Mouse (Mus musculus) embryonic facial prominence, embryonic 13.5 days (tissue): ENCODE measurements at regions not wholly inside any gene's neighbourhood (a gene's known extent, or its start where the extent isn't known, plus 50 kb on each side); places are given as distances from the start of the nearest gene placed in this dataset.

ENCODE experiments used
- ATAC-seq: fragments of 200-750 bp; cut with Nextera tagmentation; 2 replicates; pipeline ENCODE4 v1.8.0; 2017; ENCODE audit warnings: low read depth; ENCODE audit not compliant: insufficient number of reproducible peaks, insufficient read depth, low FRiP score, low TSS enrichment
- H3K27ac ChIP-seq: fragments of 300-500 bp; sonication (generic); 2 replicates; pipeline ENCODE4 v1.5.1; 2015; ENCODE audit warnings: moderate library complexity, mild to moderate bottlenecking, inconsistent platforms
- H3K27me3 ChIP-seq: fragments of 300-500 bp; sonication (generic); 2 replicates; pipeline ENCODE4 v1.6.1; 2015; ENCODE audit warnings: mild to moderate bottlenecking, inconsistent platforms
- H3K36me3 ChIP-seq: fragments of 300-500 bp; sonication (generic); 2 replicates; pipeline ENCODE4 v1.6.1; 2015; ENCODE audit warnings: mild to moderate bottlenecking, inconsistent platforms
- H3K4me1 ChIP-seq: fragments of 300-500 bp; sonication (generic); 2 replicates; pipeline ENCODE4 v1.6.1; 2015; ENCODE audit warnings: inconsistent platforms
- H3K4me2 ChIP-seq: fragments of 300-500 bp; sonication (generic); 2 replicates; pipeline ENCODE4 v1.6.1; 2015; ENCODE audit warnings: moderate library complexity, mild to moderate bottlenecking, inconsistent platforms
- H3K4me3 ChIP-seq: fragments of 300-500 bp; sonication (generic); 2 replicates; pipeline ENCODE4 v1.5.1; 2015; ENCODE audit warnings: mild to moderate bottlenecking, inconsistent platforms
- H3K9ac ChIP-seq: fragments of 300-500 bp; sonication (generic); 2 replicates; pipeline ENCODE4 v1.6.1; 2015; ENCODE audit warnings: mild to moderate bottlenecking, inconsistent platforms
- H3K9me3 ChIP-seq: fragments of 300-500 bp; sonication (generic); 2 replicates; pipeline ENCODE4 v1.6.1; 2016; ENCODE audit warnings: inconsistent platforms
- WGBS: fragments of 180-500 bp; shearing (Covaris S2); methylation state at CpG from one replicate; pipeline ENCODE4 v1.1.7; 2015; ENCODE audit warnings: mixed read lengths; 5-methylcytosine and 5-hydroxymethylcytosine counted together

DNA sequence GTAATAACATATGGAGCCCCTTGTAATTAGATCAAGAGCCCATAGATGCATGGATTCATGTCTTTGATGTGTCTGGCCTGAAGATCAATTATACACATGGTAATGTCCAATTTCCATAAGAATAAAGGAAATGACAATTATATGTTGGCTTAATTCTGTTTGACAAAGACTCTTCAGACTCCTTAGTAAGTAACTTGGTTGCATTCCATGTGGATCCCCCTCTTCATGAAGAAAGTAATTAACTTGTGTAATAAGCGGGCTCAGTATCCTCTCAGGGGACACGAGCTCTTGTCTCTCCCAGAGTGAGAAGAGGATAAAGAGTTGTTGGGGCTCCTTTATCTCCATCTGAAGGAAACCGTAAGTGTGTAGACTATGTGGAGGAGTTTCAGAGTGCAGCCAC lies 284.3 kb downstream of the Efnb2 start:
- ATAC-seq: no peak
- Histone ChIP-seq H3K4me1 (no peaks in the 10 kb centered on the region), H3K9me3 (no peaks in the 10 kb centered on the region), H3K36me3 (no peaks in the 10 kb centered on the region), H3K4me2 (no peak overlapping the region), H3K9ac (no peak overlapping the region), H3K27me3 (no peaks in the 10 kb centered on the region), H3K27ac (no peak overlapping the region), H3K4me3 (no peak overlapping the region)
- 67% methylated on average over 3 of the region's 3 CpGs for WGBS

DNA sequence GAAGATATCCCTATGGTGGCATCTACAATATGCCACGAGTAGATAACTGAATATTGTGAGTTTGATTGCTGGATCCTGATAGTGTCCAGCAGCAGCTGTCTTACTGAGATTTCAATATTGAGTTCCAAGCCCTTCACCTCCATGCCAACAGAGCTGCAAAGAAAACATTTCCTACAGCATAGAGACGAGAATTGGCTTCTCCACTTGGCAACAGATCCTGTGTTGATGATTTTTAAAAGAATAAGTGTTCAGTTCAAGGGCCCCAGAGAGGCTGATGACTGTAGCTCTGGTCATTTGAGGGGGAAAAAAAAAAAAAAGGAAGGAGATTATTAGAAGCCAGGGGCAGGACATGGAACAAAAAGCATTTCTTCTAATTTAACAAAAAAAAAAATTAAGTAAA lies 284.7 kb downstream of the Efnb2 start:
- Histone ChIP-seq H3K9ac (no peak overlapping the region), H3K27ac (no peak overlapping the region), H3K4me2 (no peak overlapping the region), H3K4me3 (no peak overlapping the region), H3K27me3 (no peaks in the 10 kb centered on the region), H3K36me3 (no peaks in the 10 kb centered on the region), H3K4me1 (no peaks in the 10 kb centered on the region), H3K9me3 (no peaks in the 10 kb centered on the region)
- WGBS: 66% methylated on average over 2 of the region's 2 CpGs
- ATAC-seq: no peak

DNA sequence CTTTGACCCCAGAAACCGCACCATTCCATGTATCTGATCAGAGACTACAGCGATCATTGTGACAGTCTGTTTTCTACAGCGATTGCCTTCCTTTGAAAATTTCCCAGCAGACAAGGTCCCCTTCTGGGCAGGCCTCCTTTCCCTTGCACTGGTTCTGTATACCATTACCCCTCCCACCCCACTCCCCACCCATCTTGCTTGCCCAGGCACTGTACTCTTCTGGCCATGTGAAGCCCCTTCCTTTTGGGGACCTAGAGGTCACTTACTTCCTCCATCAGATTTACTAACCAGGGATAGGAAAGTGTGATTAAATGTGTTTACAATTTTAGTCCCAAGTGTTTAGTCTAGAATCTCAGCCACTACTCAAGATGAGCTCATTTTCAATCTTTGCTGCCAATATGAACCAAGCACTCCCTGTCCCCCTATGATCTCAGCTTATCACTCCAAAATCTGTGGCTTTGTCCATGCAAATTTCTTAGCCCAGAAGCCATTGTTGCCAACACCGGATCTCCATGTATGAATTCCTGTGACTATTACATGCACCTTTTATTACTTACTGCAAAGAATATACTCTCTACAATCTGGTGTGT lies 293.7 kb downstream of the Efnb2 start:
- Histone ChIP-seq H3K4me2 (no peak overlapping the region), H3K9ac (no peak overlapping the region), H3K27me3 (no peaks in the 10 kb centered on the region), H3K4me3 (no peak overlapping the region), H3K27ac (no peak overlapping the region), H3K36me3 (no peaks in the 10 kb centered on the region), H3K9me3 (no peaks in the 10 kb centered on the region), H3K4me1 (no peaks in the 10 kb centered on the region)
- no peak for ATAC-seq
- WGBS: 85% methylated on average over 4 of the region's 4 CpGs

DNA sequence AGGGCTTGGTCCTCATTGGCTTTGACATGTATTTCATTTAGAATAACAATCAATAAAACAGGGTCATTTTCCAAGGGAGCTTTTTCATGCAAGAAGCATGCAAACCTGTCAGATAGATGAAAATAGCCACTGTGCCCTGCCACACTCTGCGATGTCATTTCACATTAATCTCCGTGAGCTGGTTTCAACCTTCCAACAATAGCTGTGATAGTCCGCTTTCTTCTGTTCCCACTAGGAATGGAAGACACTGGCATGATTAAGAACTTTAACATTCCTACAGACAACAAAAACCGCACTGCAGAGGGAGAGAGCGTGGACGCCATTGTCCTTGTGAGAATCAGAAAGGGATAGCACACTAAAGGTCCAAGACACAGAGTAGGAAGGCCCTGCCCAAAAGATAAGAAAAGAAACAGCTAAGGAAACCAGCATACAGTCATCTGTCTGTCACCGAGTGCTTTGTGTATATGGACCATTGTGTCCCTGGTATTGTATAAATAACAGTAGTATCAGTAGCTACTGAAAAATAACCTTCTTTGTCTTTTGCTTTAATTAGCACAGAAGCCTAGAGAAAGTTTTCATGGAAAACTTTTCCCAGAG lies 299.0 kb downstream of the Efnb2 start:
- 87% methylated on average over 7 of the region's 7 CpGs for WGBS
- no peaks in the 10 kb centered on the region for H3K9me3 ChIP-seq
- ATAC-seq: no peak

DNA sequence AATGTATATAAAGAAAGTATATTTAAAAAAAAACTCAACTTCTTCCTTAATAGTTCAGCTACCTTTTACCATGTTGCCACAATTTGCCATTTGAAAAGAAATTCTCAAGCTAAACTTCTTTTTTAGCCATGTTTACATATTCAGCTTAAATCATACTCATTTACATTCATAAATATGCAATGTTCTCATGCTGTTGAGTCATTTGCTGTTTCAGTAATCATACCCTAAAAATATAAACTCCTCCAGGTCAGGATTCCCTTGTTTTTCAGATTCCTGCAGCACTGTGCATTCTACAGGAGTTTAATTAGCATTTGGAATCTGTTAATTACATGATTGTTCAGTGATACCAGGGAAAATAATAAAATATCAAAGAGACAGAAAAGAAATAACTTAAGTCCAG lies 300.5 kb downstream of the Efnb2 start:
- H3K9ac ChIP-seq: no peak overlapping the region
- no peaks in the 10 kb centered on the region for H3K27me3 ChIP-seq
- no peak overlapping the region for H3K4me3 ChIP-seq
- H3K27ac ChIP-seq: no peak overlapping the region
- H3K9me3 ChIP-seq: no peaks in the 10 kb centered on the region
- no peak overlapping the region for H3K4me2 ChIP-seq
- ATAC-seq: no peak
- no peaks in the 10 kb centered on the region for H3K36me3 ChIP-seq
- no peaks in the 10 kb centered on the region for H3K4me1 ChIP-seq

More for the DNA sequence above, 299.0 kb downstream of the Efnb2 start:
- H3K4me2 ChIP-seq: no peak overlapping the region
- no peaks in the 10 kb centered on the region for H3K4me1 ChIP-seq
- H3K36me3 ChIP-seq: no peaks in the 10 kb centered on the region
- no peak overlapping the region for H3K27ac ChIP-seq
- no peaks in the 10 kb centered on the region for H3K27me3 ChIP-seq
- no peak overlapping the region for H3K4me3 ChIP-seq
- H3K9ac ChIP-seq: no peak overlapping the region

DNA sequence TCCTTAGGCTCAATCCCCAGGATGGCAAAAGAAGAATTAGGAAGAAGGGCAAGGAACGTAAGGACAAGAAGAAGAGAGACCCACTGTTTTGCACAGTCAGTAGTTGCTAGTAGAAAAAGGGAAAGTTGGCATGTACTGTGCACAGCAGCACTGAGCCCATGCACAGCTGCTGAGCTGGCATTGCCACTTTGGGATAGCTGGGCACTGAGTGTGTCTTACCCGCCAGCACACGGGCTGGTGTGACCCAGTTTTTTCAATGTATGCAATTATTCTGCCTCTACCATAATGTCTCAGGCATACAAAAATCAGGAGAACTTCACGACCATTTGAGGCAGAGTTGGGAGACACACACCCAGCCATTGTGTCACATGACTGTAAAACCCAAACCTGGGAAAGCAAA lies 306.1 kb downstream of the Efnb2 start:
- Histone ChIP-seq H3K9me3 (no peaks in the 10 kb centered on the region), H3K4me1 (peaks cover 6% of the 10 kb centered on the region; the same call in 1 of the 2 replicates), H3K27me3 (no peaks in the 10 kb centered on the region), H3K27ac (no peak overlapping the region), H3K36me3 (no peaks in the 10 kb centered on the region), H3K4me2 (no peak overlapping the region), H3K4me3 (no peak overlapping the region), H3K9ac (no peak overlapping the region)
- no peak for ATAC-seq
- WGBS: 81% methylated on average over 4 of the region's 4 CpGs

DNA sequence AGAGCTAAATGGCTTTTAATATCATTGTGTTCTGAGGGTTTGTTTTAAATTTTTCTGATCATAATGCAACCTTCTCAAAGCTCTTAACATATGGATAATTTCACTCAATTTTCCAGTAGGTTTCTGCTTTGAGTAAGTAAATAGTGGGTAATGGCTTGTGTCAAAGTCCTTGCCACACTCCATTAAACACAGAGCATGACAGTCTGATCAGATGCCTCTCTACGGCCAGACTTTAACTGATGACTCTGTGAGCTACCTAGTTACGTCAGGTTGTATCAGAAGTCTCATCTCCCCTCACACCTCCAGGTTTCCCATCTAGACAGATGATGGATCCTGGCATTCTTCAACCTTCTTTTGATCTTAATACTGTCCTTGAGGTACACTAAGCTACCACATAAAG lies 316.4 kb downstream of the Efnb2 start:
- Histone ChIP-seq H3K4me1 (no peaks in the 10 kb centered on the region), H3K27me3 (peaks cover 3% of the 10 kb centered on the region), H3K27ac (no peak overlapping the region), H3K4me3 (no peak overlapping the region), H3K9ac (no peak overlapping the region), H3K9me3 (no peaks in the 10 kb centered on the region), H3K36me3 (no peaks in the 10 kb centered on the region), H3K4me2 (no peak overlapping the region)
- no peak for ATAC-seq
- 52% methylated on average over 2 of the region's 2 CpGs for WGBS

DNA sequence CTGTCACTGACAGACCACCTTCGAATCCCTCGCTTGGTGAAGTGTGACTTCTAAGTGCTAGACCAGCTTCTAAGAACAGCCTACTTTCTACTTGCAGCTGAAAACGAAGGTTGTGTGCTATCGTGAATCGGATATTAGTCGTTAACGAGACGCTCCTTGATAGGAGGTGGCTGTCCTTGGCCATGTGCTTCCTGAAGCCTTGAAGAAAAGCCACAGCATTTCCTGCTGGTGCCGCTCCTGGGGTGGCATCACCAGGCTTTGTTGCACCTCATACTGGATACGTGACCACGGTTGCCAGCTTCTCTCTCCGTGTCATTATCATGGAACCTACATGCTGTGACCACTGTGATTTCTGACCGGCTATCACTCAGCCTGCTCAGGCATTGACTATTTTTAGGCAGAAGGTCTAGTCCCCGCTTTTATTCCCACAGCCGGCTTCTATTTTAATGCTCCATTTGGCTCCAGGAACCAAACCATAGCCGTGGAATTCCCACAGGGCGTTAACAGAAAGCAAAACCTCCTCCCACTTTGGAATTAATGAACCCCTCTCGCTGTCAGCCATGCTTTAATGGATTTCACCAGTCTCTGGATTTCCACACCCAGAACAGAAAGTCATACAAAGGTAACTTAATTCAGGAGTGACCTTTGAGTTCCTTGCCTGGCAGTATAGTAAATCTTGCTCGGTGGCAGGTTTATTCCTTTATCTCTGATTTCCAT lies 325.6 kb downstream of the Efnb2 start:
- H3K4me3 ChIP-seq: no peak overlapping the region
- no peak overlapping the region for H3K27ac ChIP-seq
- no peaks in the 10 kb centered on the region for H3K9me3 ChIP-seq
- H3K4me2 ChIP-seq: no peak overlapping the region
- no peak for ATAC-seq
- no peaks in the 10 kb centered on the region for H3K36me3 ChIP-seq
- H3K9ac ChIP-seq: no peak overlapping the region
- peaks cover 18% of the 10 kb centered on the region for H3K4me1 ChIP-seq
- 72% methylated on average over 19 of the region's 19 CpGs for WGBS
- 0 out of 2 replicates have a peak, but pooled peaks cover 5% of the 10 kb centered on the region for H3K27me3 ChIP-seq

DNA sequence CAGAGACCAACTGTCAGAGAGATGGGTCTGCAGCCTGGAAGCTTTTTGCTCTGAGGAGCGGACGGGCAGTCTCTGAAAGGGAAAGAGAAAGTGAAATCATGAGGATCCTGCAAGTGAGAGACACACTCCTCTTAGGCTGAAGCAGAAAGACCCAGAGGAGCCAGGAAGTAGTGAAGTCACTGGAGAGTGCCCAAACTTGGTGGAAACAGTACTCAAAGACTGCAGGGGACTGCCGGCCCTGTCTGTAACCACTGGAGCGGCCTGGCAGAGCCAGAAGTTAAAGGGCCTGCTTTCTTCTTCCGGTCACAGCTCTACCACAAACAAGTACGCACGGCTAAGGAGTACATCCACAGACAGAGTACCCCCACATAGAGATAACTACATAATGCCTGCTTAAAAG lies 326.5 kb downstream of the Efnb2 start:
- H3K4me1 ChIP-seq: peaks cover 18% of the 10 kb centered on the region
- H3K36me3 ChIP-seq: no peaks in the 10 kb centered on the region
- WGBS: 66% methylated on average over 7 of the region's 7 CpGs
- no peak overlapping the region for H3K27ac ChIP-seq
- no peak overlapping the region for H3K4me3 ChIP-seq
- H3K4me2 ChIP-seq: no peak overlapping the region
- no peak overlapping the region for H3K9ac ChIP-seq
- no peaks in the 10 kb centered on the region for H3K9me3 ChIP-seq
- H3K27me3 ChIP-seq: 0 out of 2 replicates have a peak, but pooled peaks cover 5% of the 10 kb centered on the region
- ATAC-seq: no peak

DNA sequence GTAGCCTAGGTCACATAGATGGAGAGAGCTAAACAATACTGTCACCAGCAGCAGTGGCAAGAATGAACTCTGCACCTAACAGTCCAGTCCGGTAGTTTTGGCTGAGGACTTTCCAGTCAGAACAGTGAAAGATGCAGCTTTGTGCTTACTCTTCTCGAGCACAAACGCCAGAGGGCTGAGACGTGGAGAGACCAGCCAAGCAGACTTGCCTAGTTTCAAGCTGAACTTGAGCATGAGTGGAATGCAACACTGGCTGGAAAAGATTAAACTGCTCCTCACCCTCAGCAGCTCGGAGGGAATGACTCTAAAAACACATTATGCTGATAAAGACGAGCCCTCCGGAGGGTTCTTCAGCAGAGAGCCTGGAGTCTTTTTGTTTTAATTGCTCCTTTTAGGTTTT lies 329.8 kb downstream of the Efnb2 start:
- Histone ChIP-seq H3K9ac (no peak overlapping the region), H3K27me3 (no peaks in the 10 kb centered on the region), H3K4me2 (no peak overlapping the region), H3K9me3 (no peaks in the 10 kb centered on the region), H3K27ac (no peak overlapping the region), H3K4me3 (no peak overlapping the region), H3K4me1 (peaks cover 30% of the 10 kb centered on the region), H3K36me3 (no peaks in the 10 kb centered on the region)
- ATAC-seq: no peak
- WGBS: 24% methylated on average over 7 of the region's 7 CpGs

DNA sequence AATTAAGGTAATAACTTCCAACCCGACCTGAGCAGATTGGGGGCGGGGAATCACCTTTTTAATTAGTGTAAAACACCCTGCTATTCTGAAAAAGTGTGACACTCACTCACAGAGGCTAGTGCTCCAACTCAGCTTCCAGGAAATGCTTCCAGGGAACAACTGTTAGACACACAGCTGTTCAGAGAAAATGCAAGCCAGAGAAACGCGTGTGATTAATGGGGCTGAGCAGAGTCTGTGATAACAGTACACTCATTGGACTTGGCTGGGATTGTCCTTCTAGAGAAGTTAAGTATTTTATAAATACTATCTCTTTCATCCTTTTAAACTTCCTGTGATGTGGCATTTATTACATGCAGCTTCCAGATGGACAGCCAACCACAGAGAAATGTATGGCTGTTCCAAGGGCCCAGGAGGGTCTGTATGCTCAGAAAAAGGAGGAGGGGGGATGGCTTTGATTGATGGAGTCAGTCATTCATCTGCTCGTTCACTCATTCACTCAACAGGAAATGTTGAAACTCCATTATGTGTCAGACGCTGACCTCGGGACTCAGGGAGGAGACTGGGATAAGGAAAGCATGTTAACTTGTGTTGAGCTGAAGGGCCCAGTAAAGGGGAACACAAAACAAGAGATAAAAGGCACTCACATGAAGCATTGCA lies 332.9 kb downstream of the Efnb2 start:
- ATAC-seq: no peak
- no peak overlapping the region for H3K4me3 ChIP-seq

More for the DNA sequence above, 332.9 kb downstream of the Efnb2 start:
- H3K27me3 ChIP-seq: no peaks in the 10 kb centered on the region
- H3K9me3 ChIP-seq: no peaks in the 10 kb centered on the region
- no peaks in the 10 kb centered on the region for H3K36me3 ChIP-seq
- WGBS: 31% methylated on average over 7 of the region's 7 CpGs
- no peak overlapping the region for H3K27ac ChIP-seq
- no peak overlapping the region for H3K4me2 ChIP-seq
- H3K9ac ChIP-seq: no peak overlapping the region
- H3K4me1 ChIP-seq: peaks cover 44% of the 10 kb centered on the region
